Mouse (Mus musculus): ENCODE results near the gene Oas1h.
"Not testable (repeated sequence)": the region's sequence is repeated elsewhere in the genome, so short reads cannot be mapped to it uniquely, and the experiment has no call there.

Gene Oas1h

DNA sequence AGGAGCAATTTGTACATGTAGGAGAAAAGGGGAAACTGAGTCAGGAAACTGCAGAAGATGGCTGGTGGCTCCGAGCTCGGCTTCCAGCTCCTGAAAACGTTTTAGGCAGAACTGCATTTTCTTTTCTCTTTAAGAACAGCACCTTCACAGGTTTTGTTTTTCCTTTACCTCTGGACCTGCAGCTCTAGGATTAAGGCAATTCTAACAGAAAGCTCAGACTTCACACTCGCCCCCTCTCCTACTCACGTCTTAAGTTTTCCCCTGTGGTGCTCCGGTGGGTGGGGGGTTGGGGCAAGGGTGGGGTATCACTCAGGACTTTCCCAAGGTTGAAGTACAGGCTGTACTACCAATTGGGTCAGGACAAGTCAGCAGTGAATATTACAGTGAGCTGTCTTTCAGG, 26.6 kb downstream of the Oas1h start:
- no peak for DNase-seq

DNA sequence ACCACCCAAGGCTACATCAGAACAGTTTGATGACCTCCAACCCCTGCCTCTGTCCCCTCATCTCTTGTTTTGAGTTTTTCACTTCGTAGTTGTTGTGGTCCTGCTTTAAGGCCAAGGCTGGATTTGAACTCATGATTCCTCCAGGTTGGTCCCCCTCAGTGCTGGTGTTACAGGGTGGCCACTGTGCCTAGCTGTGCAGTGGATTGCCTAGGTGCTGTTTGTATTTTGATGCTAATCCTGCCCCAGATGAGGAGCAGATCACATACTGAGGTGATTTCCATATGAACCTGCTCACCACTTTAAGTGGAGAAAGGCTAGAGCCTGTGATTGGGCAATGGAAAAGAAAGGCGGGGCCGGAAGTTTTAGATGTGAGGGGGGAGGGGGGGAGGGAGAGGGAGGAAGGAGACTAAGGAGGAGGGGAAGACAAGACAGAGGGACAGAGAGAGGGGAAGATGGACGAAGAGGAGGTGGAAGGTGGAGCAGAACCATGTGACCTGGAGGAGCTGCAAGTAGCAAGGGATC, 27.1 kb downstream of the Oas1h start:
- DNase-seq, result not testable (repeated sequence)

DNA sequence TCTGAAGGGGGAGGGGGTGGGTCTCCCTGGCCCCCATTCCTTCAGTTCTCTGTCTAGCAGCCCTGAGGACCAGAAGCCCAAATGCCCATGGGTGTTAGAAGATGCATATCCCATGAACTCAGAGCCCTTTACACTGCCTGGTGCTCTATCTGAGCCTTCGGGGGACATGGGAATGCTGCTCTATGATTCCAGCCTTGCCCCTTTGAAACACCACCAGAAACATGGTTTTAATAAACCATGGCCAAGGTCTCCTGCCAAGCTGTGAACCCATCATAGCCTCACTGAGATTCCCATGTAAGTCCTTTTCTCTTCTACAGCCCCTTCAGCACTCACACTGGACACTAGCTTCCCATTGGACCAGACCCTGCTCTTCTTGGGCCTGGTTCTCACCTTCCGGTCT, 28.8 kb downstream of the Oas1h start:
- no peak for DNase-seq

DNA sequence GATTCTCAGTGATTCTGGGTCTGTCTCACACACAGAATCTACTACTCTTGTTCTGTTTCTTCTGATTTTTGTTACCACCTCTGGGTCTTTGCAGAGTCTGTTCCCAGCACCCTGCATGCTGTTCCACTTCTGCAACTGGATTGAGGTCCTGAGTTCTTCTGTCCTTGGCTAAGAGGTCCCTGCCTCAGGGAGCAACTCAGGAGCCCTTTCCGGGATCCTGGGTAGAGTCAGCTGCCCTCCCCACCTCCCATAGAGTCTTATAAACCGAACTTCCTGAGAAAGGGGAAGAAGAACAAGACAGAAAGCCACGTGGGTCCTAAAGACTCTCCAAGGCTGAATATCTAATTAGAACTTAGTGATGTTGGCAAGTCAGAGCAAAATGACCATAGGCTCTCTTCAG, 29.8 kb downstream of the Oas1h start:
- no peak for DNase-seq

DNA sequence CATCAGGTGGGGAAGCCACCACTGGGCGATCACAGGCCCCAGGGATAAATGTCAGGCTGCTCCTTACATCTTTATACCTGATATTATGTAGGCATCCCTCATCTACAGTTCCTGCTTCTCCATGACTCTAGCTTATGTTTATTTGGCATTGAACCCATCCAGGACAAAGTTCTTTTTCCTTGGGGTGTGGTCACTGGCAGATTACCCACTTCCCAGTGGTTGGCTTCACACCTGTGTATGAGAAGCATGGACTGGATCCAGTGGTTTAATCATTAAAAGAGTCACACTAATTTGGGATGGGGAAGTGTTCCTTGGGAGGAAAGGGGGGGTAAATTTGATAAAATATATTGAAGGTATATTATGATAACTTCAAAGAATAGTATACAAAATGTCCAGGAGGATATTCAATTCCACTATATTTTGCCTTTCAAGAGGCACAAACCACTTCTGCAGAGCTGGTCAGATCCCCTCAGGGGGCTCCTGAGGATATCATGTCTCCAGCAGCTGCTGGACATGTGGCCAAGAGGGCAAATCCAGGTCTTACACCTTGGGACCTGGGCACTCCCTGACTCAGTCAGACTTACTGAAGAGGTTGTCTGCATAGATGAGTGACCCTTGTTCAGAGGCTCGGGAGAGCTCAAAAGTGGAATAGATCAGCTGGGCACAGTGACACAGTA, 30.5 kb downstream of the Oas1h start:
- DNase-seq, result not testable (repeated sequence)

DNA sequence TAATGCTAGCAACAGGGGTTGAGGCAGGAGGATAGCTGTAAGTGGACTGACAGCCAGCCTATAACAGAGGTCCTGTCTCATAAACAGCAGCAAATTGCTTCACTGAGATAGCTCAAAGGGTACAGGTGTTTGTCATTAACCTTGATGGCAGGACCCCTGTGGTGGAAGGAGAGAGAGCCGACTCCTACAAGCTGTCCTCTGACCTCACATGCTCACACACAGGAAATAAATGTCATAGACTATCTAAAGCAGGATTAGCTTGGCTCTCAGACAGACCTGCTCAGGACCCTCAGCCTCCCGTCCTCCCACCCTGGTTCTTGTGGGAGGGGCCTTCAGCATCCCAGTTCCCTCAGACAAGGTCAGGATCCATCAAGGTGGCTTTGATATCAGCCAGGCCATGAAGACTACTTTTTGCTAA, 31.0 kb downstream of the Oas1h start:
- no peak for DNase-seq

DNA sequence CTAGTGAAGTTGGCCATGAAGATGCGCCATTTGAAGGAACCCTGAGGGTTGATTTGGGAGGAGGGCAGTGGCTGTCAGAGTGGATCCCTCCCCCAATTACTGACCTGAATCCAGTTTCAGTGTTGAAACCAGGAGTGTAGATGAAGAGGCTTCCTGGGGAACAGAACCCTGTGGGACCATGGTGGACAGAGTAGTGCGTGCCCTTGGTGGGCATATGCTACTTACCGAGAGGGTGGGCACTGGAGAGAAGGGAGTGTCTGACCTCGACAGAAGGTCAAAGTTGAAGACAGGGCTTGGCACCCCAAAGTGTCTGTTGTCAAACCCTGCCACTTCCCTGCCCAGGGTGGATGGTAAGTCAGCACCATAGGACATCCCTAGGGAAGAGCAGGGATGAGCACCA, 32.6 kb downstream of the Oas1h start:
- not testable (repeated sequence) for DNase-seq

DNA sequence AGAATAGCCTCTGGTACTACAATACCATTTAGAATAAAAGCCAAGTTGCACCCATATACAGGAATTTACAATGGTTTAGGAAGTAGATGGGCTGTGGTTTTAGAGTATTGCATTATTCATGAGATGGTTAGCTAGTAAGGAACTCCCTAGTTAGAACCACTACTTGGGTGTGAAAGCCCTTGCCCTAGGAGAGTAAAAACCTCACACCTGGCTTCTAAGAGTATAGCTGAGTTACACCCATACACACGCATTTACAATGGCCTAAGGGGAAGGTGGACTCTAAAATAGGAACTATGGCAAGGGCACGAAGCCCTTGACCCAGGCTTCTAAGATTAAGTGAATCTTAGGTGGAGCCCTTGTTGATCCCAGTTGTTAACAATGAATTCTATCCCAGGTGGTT, 33.5 kb downstream of the Oas1h start:
- DNase-seq, result not testable (repeated sequence)

DNA sequence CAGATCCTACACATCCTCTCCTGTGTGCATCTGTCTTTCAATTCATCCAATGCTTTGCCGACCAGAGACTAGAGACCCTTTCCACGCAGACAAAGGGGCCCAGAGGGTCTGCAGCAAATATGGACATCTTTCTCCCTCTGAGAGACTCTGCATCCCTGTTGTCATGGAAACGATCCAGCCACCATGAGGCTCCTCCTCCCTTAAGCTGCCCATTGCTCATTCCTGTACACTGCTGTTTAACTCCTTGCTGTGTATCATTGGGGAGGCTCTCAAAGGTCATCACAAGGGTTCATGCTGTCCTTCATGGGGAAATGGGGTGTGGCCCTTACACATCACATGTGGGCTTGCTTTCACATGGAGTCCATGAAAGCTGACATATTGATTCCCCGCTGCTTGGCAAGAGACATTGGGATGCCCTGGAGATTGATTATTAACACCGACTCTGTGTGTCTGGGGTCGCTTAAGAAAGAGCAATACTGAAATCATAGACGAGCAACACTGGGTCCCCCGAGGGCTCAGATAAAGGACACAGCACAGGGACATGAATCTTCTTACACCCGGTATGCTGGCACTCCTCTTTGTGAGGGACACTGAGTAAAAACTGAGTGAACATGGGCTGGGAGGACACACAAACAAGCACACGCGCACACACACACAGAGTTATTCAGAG, 34.1 kb downstream of the Oas1h start:
- no peak for DNase-seq

DNA sequence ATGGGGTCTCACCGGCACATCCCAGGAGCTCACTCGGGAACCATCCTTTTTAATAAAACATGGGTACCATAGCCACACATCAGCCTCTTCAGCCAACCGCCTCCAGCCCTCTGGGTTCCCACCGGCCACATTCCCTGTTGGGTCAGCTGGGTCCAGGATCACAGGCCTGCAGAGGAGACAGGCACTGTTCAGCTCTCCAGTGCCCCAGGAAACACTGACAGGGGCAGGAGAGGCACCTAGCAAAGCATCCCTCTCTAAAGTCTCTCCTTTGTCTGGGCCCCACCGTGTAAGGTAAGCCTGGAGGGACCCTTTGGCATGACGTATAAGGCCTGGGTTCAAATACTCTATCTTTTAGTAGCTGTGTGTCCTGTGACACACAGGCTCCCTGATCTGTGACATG, 37.1 kb downstream of the Oas1h start:
- DNase-seq, result no peak

DNA sequence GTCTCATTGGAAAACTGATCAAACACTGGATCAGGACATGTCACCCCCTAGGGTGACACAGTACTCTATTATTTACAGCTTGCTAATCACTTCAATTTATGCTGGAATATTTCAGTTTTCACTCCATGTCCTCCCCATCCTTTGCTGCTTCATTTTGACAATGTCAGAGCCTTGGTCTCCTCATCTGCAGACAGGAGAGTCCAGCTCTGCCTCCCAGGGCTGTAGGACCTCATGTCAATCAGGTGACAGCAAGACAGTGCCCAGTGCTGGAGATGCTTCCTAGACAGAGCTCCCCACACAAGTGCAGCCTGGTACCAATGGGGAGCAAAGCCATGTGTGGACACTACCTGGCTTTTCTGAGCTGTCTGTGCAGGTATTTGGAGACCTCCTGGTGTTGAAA, 37.5 kb downstream of the Oas1h start:
- no peak for DNase-seq

DNA sequence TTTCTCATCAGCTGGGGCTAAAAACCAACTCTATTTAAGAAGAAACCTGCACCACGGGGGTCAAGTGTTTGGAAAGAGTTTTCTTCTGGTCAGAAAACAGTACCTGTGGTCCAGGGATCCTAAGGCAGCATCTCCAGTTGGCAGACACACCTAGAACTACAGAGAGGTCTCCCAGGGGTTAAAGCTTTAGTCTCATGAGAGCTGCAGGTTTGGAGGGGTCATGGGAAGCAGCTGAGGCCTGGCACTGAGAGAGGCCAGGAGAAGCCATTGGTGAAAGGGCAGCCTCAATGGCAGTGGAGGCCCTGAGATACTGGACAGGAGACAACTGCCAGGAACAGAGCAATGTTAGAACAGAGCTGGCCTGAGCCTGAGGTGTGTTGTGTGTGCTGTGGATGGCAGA, 39.4 kb downstream of the Oas1h start:
- DNase-seq, result no peak

DNA sequence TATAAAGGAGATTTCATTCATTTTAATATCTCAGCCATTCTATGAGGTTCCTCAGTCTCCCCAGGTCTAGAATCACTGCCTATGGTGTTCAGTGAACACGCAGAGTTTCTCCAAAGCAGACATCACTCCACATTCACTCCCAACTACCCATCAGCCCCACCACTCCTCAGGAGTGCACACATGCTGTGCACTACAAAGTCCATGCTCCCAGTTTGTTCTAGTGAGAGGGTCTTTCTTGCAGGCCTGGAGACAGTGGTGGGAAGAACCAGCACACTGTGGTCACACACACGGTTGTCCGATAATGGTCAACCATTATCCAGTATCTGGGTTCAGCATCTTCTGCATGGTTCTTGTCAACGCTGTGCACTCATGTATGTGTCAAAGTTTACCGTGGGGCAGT, 40.8 kb downstream of the Oas1h start:
- DNase-seq, result no peak

DNA sequence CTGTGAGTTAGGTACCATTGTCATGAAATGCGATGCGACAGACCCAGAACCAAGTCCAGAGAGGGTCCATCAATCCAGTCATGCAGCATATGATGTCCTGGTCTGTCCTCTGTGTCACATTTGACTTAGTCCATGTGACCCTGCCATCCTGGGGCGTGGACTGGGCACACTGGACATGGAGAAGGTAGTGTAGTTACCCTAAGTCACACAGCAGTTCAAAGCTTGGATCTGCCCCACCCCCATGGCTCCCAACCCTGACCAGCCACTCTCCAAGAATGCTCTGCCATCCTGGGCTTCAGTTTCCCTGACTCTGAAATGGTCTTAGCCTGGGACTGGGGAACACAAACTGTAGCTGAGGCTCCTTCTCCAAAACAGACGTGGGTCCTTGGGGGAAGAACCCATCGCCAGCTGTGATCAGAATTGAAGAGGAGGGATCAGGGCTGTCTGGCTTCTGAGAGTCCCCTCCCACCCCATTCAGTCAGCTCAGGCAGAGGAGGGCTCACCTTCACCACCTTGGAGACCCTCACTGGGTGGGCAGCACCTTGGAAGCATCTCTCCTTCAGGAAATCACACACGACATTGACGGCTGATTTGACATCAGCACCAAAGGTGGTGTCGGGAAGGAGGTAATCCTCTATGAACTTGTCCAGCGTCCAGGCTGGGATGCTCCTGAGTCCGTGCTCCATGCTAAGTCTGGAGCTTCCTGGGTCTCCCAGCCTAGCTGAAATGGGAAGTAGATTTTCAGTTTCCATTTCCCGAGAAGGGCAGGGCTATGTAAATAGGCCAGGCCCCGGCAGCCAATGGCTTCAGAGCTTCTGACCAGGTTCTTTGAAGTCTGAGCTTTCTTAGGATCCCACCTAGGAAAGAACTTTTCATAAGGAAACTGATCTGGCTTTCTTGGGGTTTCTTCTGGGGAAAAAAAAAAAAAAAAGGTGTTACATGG, 45.8 kb downstream of the Oas1h start, which contains the start of gene Oas1a:
TSS of gene Oas1a (minus strand) at position 731 of the 943 bp plus-strand sequence.
- not testable (repeated sequence) for DNase-seq

DNA sequence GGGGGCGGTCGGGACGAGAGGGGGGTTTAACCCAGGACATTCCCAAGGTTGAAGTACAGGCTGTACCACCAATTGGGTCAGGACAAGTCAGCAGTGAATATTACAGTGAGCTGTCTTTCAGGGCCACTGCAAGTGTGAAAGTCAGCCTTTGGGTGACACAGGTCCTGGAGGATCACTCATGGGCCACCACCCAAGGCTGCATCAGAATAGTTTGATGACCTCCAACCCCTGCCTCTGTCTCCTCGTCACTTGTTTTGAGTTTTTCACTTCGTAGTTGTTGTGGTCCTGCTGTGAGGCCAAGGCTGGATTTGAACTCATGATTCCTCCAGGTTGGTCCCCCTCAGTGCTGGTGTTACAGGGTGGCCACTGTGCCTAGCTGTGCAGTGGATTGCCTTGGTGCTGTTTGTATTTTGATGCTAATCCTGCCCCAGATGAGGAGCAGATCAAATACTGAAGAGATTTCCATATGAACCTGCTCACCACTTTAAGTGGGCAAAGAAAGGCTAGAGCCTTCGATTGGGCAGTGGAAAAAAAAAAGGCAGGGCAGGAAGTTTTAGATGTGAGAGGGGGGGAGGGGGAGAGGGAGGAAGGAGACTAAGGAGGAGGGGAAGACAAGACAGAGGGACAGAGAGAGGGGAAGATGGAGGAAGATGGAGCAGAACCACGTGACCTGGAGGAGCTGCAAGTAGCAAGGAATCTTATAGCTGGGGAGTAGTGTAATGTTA, 47.1 kb downstream of the Oas1h start:
- DNase-seq, result no peak

DNA sequence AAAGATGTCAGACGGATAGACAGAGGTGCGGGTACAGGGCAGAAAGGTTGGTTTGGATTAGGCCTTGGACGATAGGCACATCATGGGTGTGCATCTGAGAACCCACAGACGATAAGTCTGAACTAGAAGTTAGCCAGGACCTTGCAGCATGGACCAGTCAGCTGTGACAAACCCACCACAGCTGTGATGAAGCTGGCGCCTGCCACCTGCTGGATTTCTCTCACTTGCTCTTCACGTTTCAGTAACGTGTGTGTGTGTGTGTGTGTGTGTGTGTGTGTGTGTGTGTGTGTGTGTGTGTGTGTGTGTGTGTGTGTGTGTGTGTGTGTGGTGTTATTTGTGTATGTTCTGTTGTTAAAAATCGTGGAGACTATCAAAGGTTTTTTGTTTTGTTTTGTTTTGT, 53.0 kb downstream of the Oas1h start, which contains the start of gene Oas1d:
TSS of gene Oas1d (plus strand) at position 333 of the 400 bp plus-strand sequence.
- DNase-seq, result not testable (repeated sequence)

DNA sequence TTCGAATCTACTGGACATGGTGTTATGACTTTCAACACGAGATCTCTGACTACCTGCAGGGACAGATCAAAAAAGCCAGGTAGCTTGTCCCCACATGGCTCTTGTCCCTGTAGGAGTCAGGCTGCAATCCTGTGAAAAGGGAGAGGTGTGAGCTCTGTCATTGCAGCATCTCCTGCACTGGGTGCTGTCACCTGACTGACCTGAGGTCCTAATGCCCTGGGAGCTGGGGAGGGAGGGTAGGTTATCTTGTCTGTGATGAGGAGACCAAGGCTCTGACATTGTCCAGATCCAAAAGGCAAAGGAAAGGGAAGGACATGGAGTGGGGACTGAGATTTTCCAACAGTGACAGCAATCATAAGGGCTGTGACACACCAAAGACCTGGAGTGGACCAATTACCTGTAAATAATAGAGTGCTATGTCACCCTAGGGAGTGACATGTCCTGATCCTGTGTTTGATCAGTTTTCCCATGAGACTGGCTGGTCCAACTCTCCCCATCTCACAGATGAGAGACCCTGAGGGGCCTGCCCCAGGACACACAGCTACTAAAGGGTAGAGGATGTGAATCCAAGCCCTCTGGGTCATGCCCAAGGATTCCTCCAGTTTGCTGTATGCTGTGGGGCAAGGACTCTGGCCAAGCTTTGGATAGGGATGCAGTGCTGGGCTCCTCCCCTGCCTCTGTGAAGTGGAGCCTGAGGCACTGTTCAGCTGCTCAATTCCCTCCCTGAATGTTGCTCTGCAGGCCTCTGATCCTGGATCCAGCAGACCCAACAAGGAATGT, 58.1 kb downstream of the Oas1h start:
- peak in 1 of 2 experiments; percentile 8 for DNase-seq

DNA sequence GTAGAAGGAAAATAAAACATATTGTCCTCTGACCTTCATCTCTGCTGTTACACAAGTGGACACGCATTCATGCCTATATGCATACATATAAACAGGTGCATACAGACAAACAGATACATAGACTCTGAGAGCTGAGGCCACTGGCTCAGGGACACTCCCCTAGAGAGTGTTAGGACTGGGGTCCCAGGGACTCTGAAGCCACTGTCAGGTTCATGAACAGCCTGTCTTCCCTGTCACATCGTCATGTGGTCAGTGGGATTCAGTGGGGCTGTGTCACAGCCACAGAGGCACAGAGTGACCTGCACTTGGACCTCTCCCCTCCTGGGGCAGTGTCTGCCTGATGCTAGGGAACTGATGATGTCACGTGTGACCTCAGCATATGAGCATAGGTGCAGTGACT, 59.1 kb downstream of the Oas1h start:
- DNase-seq, result no peak

All from lung, postnatal 4 days (tissue).